Mouse (Mus musculus): Measurements from ENCODE around the gene Pygo1.

The Pygo1 gene

DNA sequence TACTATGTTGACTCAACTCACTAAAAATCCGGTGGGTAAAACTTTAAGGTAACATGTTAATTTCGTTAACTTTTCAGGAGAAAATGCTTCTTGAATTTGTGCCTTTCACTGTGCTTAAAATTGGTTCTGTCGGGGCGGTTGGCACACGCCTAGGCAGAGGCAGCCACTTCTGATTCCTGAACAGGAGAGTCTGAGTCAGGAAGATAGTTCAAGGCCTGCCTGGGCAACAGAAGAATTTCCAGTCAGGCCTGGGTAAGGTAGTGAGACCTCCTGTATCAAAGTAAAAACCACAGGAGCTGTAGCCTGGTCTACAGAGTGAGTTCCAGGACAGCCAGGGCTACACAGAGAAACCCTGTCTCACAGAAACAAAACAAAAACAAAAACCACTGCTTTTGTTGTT, 67.1 kb downstream of the Pygo1 start:
- no peak for DNase-seq (ENCODE audit: low spot score in 2 of 2)

DNA sequence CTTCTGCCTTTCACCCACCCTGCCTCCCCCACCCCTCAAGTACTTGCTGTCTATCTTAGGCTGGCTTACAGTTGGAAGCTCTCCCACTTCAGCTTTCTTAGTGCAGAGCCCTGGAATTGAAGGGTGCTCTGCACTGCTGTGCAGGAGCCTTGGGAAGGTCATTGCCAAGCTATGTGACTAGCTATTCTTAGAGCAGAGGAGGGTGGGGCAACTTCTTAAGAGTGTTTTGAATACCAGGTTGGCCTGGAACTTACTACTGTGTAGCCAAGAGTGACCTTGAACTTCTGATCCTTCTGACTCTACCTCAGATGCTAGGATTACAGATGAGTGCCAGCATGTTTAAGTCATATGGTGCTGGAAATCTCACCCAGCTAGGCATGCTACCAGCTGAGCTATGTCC, 70.7 kb downstream of the Pygo1 start:
- no peak for DNase-seq (ENCODE audit: low spot score in 2 of 2)

DNA sequence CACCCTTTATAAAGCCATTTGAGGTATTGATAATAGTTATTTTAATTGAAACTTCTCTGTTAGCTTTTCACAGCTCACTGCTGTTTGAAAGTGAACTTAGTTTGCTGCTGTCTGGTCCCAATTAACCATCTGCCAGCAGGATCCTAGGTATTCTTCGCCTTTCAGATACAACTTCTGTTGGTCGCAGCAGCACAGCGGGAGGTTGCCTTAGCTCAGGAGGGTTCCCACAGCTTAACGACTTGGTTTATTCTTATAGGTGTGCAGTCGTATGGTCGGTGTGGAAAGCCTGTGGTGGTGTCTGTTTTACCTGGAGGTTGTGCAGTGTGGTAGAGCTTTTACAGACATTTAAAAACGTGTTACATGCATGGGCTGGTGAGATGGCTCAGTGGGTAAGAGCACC, 71.4 kb downstream of the Pygo1 start:
- DNase-seq (ENCODE audit: low spot score in 2 of 2): no peak

DNA sequence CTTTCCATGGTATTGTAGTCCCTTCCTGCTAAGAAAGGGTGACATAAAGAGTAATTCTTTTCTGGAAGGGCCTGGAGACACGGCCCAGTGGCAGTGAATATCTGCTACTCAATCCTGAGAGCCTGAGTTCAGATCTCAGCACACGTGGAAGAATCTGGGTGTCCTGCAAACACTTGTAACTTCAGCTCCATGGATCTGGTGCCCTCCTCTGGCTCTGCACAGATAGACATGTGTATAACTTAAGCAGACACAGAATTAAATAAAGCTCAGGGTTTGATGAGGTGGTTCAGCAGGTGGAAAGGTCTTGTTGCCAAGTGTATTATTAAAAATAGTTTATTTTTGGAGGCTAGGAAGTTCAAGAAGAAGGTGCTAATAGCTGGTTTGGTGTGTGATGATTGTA, 75.0 kb downstream of the Pygo1 start:
- DNase-seq (ENCODE audit: low spot score in 2 of 2): no peak

DNA sequence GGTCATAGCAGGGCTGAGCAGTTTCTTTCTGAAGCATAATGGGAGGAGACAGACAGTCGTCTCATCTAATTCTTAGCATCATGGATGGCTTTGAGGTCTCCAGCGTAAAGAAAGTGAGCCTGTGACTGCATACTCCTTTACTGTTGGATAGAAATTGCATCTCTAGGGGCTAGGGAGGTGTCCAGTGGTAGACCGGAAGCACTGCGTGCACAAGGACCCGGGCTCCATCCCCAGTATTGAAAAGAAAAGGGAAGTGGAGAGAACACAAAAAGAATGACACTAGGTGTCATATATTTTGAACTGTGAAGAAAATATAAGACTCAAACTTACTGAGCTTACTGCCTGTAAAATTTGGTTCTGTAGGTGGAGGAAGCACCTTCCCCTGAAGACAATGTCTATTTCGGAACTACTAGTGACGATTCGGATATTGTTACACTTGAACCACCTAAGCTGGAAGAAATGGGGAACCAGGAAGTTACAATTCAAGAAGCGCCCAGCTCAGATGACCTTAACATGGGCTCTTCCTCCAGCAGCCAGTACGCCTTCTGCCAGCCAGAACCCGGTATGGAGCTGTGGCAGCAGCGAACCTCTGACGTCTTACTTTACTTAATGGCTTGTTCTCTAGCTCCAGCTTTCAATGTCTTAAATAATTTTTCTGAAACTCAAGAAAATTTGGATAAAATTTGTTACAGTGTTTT, 76.0 kb downstream of the Pygo1 start:
- no peak for DNase-seq (ENCODE audit: low spot score in 2 of 2)

All from frontal cortex, postnatal 14 days (tissue).